Mouse (Mus musculus) adrenal gland, adult 8-10 months (tissue): ENCODE measurements around the gene 6030468B19Rik. TPM values are rescaled to one million over a fixed set of nuclear protein-coding genes. Genes with fewer than 3 reads are reported as not detected.
"Not testable (repeated sequence)": the region's sequence is repeated elsewhere in the genome, so short reads cannot be mapped to it uniquely, and the experiment has no call there.

ENCODE experiments used
- DNase-seq: peaks from one replicate; pipeline ENCODE4 v3.0.0; 2022
- total RNA-seq, 4 experiments: library from RNA; stranded (reverse); gene quantifications; 2 replicates each; pipeline ENCODE4 v1.2.4; 2022

The 6030468B19Rik gene
- total RNA-seq, 4 experiments from 2014 or later: not detected

DNA sequence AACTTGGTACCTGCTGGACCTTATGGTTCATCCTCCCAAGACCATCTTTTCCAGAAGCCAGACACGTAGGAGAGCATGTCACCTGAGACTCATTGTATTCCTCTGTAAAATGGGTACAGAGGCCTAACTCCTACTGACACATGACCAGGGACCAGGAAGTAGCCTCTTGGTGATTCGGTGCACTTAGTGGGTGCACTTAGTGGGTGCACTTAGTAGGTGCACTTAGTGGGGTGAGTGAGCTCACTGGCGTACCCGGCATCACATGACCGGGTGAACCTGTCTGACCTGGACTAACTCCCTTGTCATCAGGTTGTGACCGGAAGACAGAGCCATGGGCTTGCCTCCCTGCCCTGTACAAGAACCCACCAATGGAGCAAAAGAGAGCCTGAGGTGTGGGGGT lies 9.3 kb downstream of the 6030468B19Rik start:
- no peak for DNase-seq

DNA sequence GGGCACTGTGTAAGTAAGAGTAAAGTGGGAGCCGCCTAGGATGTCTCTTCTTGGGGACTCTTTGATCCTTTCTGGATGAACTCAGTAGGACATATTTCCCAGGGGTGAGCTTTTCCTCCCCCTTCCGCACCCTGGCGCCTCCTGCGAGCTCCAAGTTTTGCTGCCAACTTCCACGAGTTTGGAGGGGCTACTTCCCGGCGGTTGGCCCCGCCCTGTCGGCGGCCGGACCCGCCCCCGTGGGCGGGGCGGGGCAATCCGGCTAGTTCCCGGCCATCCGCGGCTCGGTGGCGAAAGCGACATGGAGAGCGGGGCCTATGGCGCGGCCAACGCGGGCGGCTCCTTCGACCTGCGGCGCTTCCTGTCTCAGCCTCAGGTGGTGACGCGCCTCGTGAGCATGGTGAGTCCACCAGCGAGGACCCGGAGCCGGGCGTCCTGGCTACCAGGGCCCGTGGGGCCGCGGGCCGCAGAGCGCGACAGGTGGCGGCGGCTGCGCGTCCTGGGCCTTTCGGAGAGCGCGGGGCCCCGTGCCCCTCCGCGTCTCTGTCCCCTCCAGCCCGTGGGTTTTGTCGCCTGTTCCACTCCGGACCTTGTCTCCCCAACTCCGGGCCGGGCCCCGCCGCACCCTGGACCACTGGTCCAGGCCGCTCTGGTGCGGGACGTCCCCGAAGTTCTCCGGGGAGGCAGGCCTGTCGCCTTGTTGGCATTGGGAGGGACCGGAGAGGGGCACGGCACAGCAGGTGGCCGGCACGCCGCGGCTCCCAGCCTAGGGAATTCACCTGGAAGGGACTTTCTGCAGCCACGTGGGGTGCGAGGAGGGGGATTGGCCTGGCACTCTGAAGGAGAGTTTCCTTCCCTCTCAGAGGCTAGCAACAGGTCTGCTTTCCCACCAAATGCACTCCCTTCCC lies 12.2 kb downstream of the 6030468B19Rik start, which contains the start of the genes Gm20708 and Syngr2:
Gene Gm20708 (plus strand): TSS at position 262 of the 905 bp plus-strand sequence.
Gene Syngr2 (plus strand): TSS at position 262 of the 905 bp plus-strand sequence.
- peak; percentile 62 for DNase-seq

GRCm38 (mm10) chr11:117810401-117811046 lies 13.1 kb downstream of the 6030468B19Rik start:
- peak; percentile 91 for DNase-seq

DNA sequence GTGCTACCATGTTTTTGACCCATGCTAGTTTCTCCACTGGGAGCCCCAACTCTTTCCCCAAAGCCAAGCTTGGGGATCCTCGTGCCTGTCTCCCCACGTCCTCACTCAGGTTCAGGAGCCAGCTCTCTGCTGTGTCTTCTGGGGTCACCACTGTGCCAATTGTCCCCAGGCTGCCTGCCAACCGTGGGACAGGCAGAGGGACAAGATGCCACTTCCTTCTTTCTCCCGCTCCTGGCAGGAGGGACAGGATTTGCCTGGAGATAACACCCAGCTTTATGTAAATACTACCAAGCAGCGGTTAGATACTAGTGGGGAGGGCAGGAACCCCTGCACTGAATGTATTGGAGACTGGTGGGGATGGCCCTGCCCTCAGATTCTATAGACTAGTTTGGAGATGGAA lies 16.4 kb downstream of the 6030468B19Rik start:
- no peak for DNase-seq

DNA sequence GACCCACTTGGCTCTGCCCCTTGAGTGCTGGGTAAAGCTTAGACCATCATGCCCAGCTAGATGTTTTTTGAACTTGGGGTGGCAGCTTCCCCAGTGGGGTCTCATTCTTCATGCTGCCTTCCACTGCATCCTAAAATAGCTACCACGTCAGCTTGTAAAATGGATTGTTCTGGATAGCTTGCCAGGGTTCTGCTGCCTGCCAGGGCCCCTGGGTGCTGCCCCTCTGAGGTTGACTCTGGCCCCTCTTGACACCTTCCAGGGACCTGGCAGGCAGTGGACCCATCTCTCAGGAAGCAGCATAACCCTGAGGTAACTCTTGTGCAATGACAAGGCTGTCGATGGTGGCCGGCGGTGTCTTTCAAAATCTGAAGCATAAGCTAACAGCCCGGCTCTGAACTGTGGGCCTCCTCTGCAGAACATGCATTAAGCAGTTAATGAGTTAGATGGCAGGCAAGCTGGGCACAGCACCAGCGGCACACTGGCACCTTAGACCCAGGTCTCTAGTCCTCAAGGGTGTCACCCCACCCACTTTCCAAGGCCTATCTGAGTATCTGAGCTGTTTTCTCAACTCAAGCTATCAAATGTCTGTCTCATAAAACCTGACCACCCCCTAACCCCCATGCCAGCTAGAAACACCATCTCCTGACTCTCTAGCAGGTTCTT lies 17.4 kb downstream of the 6030468B19Rik start:
- no peak for DNase-seq

DNA sequence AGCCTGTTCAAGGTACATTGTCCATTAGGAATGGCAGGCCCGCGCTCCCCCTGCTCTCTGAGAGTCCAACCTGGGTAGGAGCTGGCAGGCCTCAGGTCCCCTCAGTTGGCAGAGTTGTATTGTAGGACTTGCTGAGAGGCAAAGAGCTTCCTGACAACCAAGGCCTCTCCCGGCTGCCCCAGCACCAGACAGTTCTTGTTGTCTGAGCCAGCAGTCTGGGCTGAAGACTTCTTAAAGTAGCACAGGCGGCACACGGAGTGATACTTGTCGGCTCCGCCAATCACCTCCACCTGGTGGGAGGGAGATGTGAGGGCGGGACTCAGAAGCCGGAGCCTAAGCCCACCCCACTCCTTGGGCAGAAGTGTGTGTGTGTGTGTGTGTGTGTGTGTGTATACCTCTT lies 18.4 kb downstream of the 6030468B19Rik start:
- DNase-seq: not testable (repeated sequence)

DNA sequence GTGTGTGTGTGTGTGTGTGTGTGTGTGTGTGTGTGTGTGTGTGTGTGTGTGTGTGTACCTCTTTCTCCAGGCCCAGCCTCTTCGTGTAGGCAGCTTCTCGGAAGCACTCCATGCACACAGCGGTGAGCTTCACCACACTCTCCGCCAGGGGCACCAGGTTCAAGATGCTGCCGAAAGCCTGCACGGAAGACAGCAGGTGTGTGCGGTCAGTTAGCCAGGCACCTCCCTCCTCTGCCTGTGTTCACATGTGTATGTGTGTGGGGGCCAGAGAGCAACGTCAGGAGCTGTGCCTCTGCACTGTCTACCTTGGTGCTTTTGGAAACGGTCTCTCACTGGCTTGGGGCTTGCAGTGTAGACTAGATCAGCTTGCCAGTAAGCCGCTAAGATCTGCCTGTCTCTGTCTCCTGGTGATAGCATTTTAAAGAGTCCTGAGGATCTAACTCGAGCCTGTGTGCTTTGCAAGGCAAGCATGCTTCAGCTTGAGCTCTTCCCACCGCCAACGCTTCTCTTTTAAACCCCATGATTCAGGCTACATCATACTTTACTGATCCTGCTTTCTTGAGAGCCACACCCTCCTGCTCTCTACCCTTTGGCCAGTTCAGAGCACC lies 19.0 kb downstream of the 6030468B19Rik start:
- DNase-seq: no peak

- no peak for DNase-seq
Observed at GRCm38 (mm10) chr11:117819095-117819494, 21.6 kb downstream of the 6030468B19Rik start.

GRCm38 (mm10) chr11:117820173-117820572 lies 22.7 kb downstream of the 6030468B19Rik start:
- no peak for DNase-seq

- DNase-seq: peak; percentile 70
Observed at GRCm38 (mm10) chr11:117821868-117822267, 24.4 kb downstream of the 6030468B19Rik start.

DNA sequence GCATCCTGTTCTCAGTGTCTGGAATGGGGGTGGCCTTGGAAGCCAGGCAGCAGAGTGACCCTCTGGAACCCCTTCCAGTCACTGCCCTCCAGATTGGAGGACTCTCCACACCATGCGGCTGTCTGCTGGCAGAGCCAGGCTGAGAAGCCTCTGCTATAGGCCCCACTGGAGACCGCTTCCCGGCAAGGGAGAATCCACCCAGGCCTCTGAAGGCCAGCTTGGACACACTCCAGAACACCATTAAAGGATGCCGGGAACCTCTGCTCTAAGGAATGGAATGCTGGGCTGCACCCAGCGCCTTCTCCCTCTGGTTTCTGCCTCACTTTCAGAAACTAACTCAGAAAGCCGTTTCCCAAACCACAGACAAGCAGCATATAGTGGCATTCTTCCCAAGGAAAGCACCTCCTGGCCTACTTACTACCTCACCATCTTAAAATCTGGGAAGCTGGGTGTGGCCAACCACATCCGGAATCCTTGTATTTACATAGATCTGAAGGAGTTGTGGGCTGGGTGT lies 25.3 kb downstream of the 6030468B19Rik start:
- no peak for DNase-seq

GRCm38 (mm10) chr11:117823411-117823810 lies 26.0 kb downstream of the 6030468B19Rik start:
- no peak for DNase-seq

DNA sequence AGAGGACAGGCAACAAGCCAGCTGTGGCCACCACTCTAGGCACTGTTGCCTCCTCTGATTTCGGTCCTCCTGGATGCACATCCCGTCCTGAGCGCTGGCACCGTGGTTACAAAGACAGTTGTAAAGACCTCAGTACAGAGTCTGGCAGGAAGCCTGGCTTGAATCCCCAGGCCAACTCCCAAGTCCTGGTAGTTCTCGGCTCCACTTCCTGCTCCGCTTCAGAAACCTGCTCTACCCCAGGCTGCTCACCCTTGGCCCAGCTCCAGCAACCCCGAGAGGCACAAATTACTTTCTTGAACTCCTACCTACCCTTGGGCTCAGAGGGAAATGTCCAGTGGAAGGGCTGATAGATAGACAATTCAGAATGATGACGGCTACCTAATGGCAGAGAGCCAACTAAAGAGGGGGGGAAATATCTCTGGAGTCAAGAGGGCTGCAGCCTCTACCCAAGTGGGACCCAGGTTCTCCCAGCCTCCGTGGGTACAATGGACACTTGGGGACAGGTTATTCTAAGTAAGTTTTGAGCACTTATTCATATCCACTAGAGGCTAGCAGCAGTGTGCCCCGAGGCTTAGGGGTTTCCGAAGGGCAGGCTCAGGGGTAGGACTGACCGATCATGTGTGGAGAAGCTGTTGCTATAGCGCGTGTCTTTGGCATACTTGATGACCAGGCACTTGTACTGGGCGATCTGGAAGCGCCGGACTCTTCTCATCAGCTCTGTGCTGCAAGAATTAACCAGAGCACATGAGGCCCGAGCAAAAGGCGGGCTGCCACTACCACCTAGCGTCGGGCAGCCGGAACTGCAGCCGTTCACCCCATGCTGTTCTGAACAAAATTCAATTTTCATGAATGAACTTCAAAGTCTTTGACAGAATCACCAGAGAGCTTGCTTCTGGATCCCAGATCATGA lies 26.9 kb downstream of the 6030468B19Rik start:
- peak; percentile 73 for DNase-seq

DNA sequence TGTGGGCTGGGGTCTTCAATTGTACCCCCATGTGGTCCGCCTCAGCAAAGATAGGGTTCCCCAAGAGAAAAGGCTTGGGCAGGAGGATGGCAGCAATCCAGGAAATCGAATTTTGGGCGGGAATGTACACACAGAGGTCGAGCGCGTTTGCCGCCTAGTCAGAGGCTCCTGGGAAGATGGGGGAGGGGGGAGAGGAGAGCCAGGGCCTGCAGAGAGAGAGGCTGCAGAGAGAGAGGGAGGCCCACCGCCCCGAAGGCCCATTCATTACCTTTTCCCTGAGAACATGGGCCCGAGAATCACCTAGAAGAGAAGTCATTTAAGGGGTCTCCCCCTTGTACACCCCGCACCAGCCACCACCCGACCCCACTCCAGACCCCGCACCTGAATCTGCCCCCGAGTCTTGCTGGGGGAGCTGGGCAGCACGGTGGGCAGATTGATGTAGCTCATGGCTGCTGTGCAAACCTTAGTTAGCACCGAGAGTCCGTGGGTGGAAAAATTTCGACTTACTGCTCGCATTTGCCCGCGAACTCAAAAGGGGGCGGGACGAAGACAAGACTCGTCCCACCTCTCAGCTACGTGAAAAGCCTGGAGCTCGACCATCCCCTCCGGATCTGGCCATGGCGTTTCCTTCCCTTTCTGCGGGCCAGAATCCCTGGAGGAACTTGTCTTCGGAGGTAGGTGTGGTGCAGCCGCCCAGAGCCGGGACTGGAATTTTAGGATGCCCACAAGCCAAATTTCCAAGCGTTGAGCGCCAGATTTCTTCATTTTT lies 28.1 kb downstream of the 6030468B19Rik start, which contains the start of the genes Afmid and Tk1:
Gene Afmid (plus strand): TSS at position 592 of the 769 bp plus-strand sequence.
Gene Tk1 (minus strand): TSS at position 760 of the 769 bp plus-strand sequence.
- DNase-seq: peak; percentile 52

GRCm38 (mm10) chr11:117826164-117826563 lies 28.7 kb downstream of the 6030468B19Rik start:
- DNase-seq: no peak

- DNase-seq: no peak
Observed at GRCm38 (mm10) chr11:117826916-117827315, 29.5 kb downstream of the 6030468B19Rik start.

- DNase-seq: no peak
Observed at GRCm38 (mm10) chr11:117827386-117827785, 29.9 kb downstream of the 6030468B19Rik start.

GRCm38 (mm10) chr11:117828149-117828887 lies 30.9 kb downstream of the 6030468B19Rik start:
- DNase-seq: no peak

GRCm38 (mm10) chr11:117828888-117829604 lies 31.6 kb downstream of the 6030468B19Rik start:
- no peak for DNase-seq
